Mouse (Mus musculus): ENCODE results near the gene Snap25.

Snap25 gene

DNA sequence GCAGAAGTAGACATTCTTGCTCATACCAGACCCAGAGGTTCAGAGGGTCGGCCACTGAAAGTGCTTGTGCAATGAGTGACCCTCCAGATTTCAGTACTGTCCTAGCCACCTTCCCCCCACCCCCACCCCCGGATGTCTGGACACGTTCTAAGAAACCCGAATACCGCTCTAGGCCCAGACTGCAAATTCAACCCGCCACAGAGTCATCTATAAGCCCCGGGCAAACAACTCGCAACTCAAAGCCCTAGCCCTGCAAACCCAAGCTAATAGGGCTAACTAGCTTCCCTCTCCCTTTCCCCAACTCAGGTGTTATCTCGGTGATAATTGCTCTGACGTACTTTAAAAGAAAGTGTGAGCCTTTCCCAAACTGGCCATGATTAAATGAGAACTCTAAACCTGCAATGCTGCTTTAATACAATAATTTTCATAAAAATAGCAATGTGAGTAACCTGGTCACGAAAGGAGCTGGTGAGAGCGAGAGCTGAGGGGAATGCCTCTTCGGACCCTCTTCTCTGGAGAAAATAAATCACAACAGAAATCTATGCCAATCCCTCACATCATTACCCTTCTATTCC, 725 bp upstream of the Snap25 start:
- no peak for DNase-seq (ENCODE audit: low spot score)

GRCm38 (mm10) chr2:136714008-136714411, 757 bp downstream of the Snap25 start:
- DNase-seq (ENCODE audit: low spot score), result peak; percentile 44

DNA sequence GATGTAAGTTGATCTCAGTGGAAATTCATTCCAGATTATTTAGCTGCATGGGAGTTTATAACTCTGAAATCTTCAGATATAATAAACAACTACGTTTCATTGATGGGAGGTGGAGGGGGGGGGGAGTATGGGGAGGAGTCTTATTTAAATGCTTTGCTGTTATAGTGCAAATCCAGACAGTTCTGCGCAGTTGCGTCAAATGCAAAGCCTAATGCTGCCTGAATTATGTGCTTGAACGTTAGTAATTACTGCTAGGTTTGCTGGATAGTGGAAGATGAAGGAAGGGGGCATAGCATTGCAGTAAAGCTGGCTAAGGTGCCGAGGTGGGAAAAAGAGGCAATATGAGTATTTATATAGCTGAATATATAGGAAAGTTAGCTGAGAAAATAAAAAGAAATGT, 2.3 kb downstream of the Snap25 start:
- DNase-seq (ENCODE audit: low spot score), result no peak

DNA sequence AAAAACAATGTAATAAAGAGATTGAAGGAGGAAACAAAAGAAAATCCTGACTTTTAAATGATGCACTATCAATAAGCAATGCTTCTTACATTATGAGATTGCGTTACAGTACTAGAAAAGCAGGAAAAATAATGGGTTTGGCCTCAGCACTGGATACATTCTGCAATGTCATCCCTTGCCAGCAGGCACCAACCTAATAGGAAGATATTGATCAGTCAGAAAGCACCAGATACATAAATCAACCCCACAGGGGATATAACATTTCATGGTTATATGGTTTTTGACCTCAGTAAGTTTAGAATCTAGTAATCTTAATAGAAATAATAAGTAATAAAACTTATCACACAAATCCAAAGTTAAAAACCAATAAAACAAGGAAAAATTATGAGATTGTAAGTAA, 3.1 kb downstream of the Snap25 start:
- DNase-seq (ENCODE audit: low spot score), result no peak

DNA sequence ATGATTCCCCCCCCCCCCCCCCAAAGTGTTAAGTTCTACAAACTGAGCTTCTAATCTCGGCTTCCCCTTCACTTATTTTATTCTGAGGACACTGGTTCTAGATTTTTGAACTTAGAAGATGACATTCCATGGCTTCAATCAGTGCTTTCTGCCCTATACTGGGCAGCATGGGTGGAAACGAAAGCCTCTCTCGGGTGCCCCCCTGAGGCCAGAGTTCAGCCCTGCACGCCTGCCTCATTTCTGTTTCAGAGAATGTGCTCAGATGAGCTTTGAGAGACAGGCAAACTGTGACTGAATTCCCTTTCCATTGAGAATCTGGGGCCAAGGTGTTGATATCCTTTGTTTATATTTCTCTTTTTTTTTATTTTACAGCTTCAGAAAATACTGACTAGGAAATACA, 7.0 kb downstream of the Snap25 start:
- peak; percentile 42 for DNase-seq (ENCODE audit: low spot score)

GRCm38 (mm10) chr2:136738260-136738659, 25.0 kb downstream of the Snap25 start:
- no peak for DNase-seq (ENCODE audit: low spot score)

GRCm38 (mm10) chr2:136742230-136742629, 29.0 kb downstream of the Snap25 start:
- no peak for DNase-seq (ENCODE audit: low spot score)

GRCm38 (mm10) chr2:136744683-136745326, 31.6 kb downstream of the Snap25 start:
- DNase-seq (ENCODE audit: low spot score), result no peak

- no peak for DNase-seq (ENCODE audit: low spot score)
Observed at GRCm38 (mm10) chr2:136745327-136745994, 32.2 kb downstream of the Snap25 start.

- no peak for DNase-seq (ENCODE audit: low spot score)
Observed at GRCm38 (mm10) chr2:136753682-136754081, 40.4 kb downstream of the Snap25 start.

GRCm38 (mm10) chr2:136758809-136759551, 45.7 kb downstream of the Snap25 start:
- DNase-seq (ENCODE audit: low spot score), result no peak

DNA sequence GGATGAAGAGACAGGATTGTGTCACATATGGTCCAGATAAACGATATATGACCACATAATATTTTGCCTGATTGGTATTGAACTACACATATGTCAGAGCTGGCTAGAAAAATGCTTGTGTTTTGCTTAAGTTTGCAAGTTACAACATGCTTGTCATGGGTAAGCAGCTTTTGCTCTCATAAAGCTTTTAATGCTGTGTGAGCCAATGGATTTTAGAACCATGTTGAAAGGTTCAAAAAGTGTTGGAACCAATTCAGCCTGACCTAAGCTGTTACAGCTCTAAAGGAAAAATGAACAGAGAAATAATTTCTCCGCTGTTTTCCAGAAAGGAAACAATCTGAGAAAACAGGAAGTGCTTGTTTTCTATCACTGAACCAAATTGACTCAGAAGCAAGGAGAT, 64.9 kb downstream of the Snap25 start:
- DNase-seq (ENCODE audit: low spot score), result no peak

DNA sequence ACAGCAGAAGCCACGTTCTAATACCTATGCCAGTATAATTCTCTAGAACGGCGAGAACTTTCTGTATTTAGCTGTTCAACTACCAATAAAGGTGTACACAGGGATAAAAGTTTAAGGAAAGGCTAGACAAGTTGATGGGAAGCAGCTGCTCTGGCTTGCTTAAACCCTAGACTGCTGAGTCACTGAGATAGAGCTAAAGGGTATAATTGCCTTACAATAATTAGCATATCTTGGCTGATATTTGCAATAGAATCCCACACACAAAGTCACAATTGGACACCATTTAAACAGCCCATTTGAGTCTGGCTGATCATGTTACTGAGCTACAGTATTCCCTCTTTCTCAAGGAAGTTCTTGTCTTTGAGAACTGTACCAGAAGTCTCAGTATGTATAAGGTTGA, 65.4 kb downstream of the Snap25 start:
- DNase-seq (ENCODE audit: low spot score), result no peak

DNA sequence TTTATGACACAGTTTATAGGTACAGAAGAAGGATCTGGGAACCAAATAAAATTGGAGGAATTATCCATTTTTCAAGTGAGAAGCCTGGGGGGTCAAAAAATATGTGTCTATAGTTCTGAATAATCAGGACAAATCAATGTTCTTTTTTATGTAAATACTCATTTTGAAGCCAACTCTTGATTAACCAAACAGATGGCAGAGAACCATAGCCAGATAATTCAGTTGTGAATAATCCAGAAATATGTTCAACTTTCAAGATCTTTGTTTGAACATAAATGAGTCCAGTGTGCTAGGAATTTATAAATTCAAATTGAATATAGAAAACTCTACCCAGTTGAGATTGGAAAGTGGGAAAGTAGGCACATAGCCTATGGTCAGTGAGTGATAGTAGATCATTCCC, 67.0 kb downstream of the Snap25 start:
- DNase-seq (ENCODE audit: low spot score), result no peak

DNA sequence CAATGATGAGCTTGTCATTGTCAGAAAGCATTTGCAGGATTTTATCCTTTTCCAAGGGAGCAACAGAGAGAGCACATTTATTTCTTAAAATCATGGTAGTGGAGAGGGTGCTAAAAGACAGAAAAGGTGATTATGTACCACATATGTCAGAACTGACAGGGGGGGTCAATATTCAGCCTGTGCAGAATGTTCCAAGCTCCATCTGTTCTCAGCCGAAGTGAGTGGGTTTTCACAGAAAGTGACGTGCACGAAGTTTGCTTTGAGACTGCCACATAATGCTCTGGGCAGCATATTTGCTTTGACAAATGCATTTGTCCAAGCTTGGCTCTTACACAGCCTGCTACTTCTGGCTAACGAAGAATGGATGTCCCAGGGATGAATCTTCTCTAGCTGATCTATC, 71.1 kb downstream of the Snap25 start:
- DNase-seq (ENCODE audit: low spot score), result no peak

DNA sequence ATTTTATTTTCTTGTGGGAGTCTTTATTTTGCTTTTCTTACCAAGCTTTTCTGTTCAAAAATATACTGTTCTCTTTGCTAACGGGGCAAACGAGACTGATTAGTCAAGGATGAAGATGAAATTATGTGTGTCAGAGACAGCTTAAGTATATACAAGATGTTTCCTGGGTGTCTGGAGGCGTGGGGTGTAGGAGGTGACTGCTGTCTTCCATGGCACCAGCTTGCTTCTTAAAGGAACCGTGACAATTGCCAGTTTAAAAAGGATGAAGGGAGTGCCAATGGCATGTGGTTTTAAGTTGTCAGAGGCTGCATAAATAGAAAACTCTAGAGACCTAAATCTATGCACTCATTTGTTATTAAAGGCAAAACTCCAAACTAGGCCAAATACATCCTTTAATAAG, 75.1 kb downstream of the Snap25 start:
- peak; percentile 85 for DNase-seq (ENCODE audit: low spot score)

DNA sequence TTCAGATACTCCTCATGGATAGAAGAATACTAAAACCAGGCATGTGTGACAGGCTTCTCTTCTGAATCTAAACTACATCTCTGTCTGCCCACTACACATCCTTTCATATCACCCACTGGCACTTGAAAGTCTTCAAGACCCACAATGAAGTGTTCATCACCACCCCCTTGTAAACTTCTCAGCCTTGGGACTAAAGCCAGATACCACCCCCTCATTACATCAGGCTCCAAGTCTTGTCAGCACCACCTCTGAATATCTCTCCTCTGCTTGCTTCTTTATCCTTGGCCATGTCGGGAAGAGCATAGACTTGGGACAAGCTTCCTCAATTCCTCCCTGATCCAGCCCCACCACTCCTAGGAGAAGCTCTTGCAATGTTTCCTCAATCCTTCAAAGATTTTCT, 83.3 kb downstream of the Snap25 start:
- no peak for DNase-seq (ENCODE audit: low spot score)

DNA sequence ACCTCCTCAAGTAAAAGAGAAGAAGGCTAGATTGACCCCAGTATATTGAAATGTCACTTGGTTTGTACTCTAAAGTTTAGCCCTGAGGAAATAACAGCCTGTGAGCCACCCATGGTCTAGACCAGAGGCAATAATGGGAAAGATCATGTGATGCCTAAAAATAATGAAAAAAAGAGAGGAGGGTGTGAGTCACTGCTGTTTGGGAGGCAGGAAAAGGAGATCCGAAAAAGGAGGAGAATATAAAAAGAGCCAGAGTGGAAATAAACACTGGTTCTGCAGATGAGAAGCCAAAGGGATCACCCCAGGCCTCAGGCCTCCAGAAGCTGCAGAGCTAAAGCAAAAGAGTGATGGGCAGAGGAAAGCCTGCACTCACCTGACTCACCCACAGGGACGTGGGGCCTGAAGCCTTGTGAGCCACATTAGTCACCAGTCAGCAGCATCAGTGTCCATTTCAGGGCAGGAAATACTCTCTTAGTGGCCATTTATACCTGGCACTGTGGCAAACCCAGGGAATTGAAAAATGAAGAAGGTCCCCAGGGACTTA, 85.7 kb downstream of the Snap25 start:
- DNase-seq (ENCODE audit: low spot score), result no peak

DNA sequence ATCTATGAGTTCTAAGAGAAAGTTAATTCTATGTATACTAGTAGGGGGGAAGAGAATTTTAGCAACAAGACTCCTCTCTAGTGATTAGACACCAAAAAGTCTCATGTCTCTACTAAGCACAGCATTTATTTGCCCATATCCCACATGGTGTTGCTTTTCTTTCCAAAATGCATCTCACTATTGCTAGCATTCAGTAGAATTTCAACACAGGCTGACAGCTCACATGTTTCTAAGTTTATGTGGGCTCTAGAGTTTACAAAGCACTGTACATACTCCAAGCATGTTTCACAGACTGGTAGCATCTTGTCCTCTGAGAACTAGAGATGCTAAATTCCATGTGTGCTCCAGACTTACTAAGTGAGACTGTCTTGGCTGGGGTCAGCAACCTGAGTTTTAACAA, 87.8 kb downstream of the Snap25 start:
- no peak for DNase-seq (ENCODE audit: low spot score)

- DNase-seq (ENCODE audit: low spot score), result no peak
Observed at GRCm38 (mm10) chr2:136802076-136802475, 88.8 kb downstream of the Snap25 start.

DNA sequence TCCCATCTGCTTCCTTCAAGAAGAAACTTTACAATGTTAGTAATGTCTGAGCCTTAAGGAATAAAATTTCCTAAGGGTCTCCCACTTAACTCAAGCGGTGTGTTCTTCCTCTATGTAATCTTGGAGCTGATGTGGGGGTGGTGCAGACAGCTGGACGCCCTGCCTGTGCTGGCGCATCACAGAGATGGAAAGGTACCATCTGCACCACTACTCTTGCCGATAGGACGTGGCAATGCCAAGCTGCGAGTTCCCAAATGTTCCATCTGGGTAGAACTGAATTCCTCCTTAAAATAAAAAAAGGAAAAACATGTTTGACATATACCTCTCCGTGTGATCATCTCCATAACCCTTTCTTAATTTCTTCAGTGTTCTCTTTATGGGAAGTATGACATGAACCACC, 89.9 kb downstream of the Snap25 start:
- peak; percentile 68 for DNase-seq (ENCODE audit: low spot score)

GRCm38 (mm10) chr2:136807992-136808726, 94.9 kb downstream of the Snap25 start:
- DNase-seq (ENCODE audit: low spot score), result no peak

Data from left cerebral cortex, adult 11 months (tissue).